Mouse (Mus musculus): ENCODE data around the gene Rab5c. TPM values are rescaled to one million over a fixed set of nuclear protein-coding genes. Genes with fewer than 3 reads are reported as not detected.
A peak's percentile ranks its signal among the peaks of the same experiment; 100 is the strongest.

The Rab5c gene
- total RNA-seq (2015), result 167 and 170 TPM in 2 replicates
- 136 and 142 TPM in 2 replicates for total RNA-seq (2017)

DNA sequence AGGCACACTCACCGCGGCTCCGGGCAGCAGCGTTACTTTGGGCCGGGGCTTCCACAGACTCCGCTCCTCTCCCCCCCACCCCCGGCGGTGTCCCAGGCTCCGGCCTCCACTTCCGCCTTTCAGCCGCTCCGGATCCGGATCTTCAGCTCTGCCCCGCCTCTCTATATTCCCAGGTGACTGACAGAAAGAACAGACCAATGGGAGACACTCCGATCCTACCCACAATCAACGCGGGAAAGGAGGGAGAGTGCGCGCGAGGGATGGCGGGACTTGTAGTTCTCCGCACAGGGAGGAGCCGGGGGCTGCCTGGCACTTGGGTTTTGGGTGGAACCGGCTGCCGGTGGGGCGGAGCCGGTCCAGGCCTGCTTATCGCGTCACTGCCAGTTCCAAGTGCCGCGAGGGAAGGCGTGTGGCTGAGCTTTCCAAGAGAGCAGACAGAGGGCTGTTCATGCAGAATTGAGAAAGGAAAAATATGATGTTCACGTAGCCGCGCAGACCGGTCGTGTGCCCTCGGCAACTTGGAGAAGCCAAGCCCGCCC, at the start of gene Rab5c:
TSS of gene Rab5c (minus strand) at position 150 of the 539 bp plus-strand sequence.
- ATAC-seq (ENCODE audit: poor library complexity, severe bottlenecking), result peak; percentile 96

GRCm38 (mm10) chr11:100785774-100786173, 47.8 kb upstream of the Rab5c start:
- ATAC-seq (ENCODE audit: poor library complexity, severe bottlenecking), result no peak

- ATAC-seq (ENCODE audit: poor library complexity, severe bottlenecking), result no peak
Observed at GRCm38 (mm10) chr11:100784286-100784685, 46.3 kb upstream of the Rab5c start.

- no peak for ATAC-seq (ENCODE audit: poor library complexity, severe bottlenecking)
Observed at GRCm38 (mm10) chr11:100782568-100782967, 44.6 kb upstream of the Rab5c start.

- ATAC-seq (ENCODE audit: poor library complexity, severe bottlenecking), result no peak
Observed at GRCm38 (mm10) chr11:100781763-100782475, 43.9 kb upstream of the Rab5c start.

DNA sequence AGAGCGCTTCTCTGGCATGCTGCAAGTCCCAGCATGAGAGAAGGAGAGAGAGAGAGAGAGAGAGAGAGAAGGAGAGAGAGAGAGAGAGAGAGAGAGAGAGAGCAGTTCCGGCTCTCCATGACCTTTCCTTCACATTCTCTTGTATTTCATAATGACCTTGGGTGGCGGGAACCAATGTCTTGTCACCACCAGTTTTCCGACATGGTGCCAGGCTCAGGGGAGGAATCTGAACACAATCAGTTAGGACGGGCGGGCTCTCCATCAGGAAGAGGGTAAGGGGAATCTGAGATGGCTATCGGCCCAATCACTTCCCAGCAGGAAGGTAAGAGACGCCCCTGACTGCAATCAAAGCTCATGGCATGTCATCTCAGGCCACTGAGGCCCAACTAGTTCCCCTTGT, 42.2 kb upstream of the Rab5c start:
- ATAC-seq (ENCODE audit: poor library complexity, severe bottlenecking), result no peak

- no peak for ATAC-seq (ENCODE audit: poor library complexity, severe bottlenecking)
Observed at GRCm38 (mm10) chr11:100778069-100778468, 40.1 kb upstream of the Rab5c start.

DNA sequence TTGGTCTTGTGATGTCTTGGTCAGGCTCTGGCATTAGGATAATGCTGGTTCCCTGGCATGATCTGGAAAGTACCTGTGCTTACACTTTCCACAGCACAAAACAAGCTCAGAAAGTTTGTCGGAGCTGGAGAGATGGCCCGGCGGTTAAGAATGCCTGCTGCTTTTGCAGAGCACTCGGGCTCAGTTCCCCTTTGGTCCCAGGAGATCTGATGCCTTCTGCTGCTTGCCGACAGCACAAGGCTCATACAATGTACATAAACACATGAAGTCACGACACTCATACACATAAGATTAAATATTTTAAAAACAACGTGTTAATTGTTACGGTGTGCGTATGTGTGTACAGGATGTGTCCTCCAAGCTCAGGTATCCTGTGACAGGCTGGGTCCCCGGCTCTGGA, 37.9 kb upstream of the Rab5c start:
- no peak for ATAC-seq (ENCODE audit: poor library complexity, severe bottlenecking)

GRCm38 (mm10) chr11:100774261-100774660, 36.2 kb upstream of the Rab5c start:
- no peak for ATAC-seq (ENCODE audit: poor library complexity, severe bottlenecking)

- peak; percentile 97 for ATAC-seq (ENCODE audit: poor library complexity, severe bottlenecking)
Observed at GRCm38 (mm10) chr11:100770646-100771408, 32.8 kb upstream of the Rab5c start, which contains the start of gene Ghdc. Gene Ghdc (minus strand): TSS chr11:100770957.

GRCm38 (mm10) chr11:100769980-100770379, 32.0 kb upstream of the Rab5c start:
- ATAC-seq (ENCODE audit: poor library complexity, severe bottlenecking), result no peak

DNA sequence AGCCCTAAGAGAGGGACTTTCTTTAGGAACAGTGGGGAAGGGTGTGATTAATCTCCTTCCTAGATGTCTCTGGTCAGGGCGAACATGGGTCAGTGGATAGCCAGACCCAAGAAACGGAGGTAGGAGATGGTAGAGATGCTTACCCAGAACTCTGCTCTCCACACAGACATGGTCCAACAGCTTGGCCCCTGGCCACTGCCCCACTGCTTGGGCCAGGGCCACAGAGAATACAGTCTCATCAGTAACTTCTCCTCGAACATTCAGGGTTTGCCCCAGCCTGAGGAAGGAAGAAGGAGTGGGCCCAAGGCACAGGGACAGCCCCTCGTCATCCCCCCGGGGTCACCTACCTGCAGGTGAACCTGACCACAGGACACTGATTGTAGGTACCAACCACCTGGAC, 29.9 kb upstream of the Rab5c start:
- ATAC-seq (ENCODE audit: poor library complexity, severe bottlenecking), result no peak

- no peak for ATAC-seq (ENCODE audit: poor library complexity, severe bottlenecking)
Observed at GRCm38 (mm10) chr11:100766726-100767125, 28.7 kb upstream of the Rab5c start.

GRCm38 (mm10) chr11:100762831-100763230, 24.8 kb upstream of the Rab5c start, which contains the start of gene Hcrt:
Gene Hcrt (minus strand): TSS chr11:100762931.
- no peak for ATAC-seq (ENCODE audit: poor library complexity, severe bottlenecking)

GRCm38 (mm10) chr11:100761547-100762045, 23.6 kb upstream of the Rab5c start:
- ATAC-seq (ENCODE audit: poor library complexity, severe bottlenecking), result peak; percentile 86

GRCm38 (mm10) chr11:100759611-100760233, 21.7 kb upstream of the Rab5c start, which contains the start of gene Kcnh4:
Gene Kcnh4 (minus strand): TSS chr11:100759942.
- ATAC-seq (ENCODE audit: poor library complexity, severe bottlenecking), result peak; percentile 70

- ATAC-seq (ENCODE audit: poor library complexity, severe bottlenecking), result no peak
Observed at GRCm38 (mm10) chr11:100758707-100759610, 20.9 kb upstream of the Rab5c start.

- ATAC-seq (ENCODE audit: poor library complexity, severe bottlenecking), result no peak
Observed at GRCm38 (mm10) chr11:100757566-100757965, 19.6 kb upstream of the Rab5c start.

GRCm38 (mm10) chr11:100756476-100756875, 18.5 kb upstream of the Rab5c start:
- ATAC-seq (ENCODE audit: poor library complexity, severe bottlenecking), result no peak

- no peak for ATAC-seq (ENCODE audit: poor library complexity, severe bottlenecking)
Observed at GRCm38 (mm10) chr11:100754693-100755057, 16.7 kb upstream of the Rab5c start.
